Mouse (Mus musculus) macrophage (primary cell): Measurements from ENCODE around the gene Plekha1. TPM values are rescaled to one million over a fixed set of nuclear protein-coding genes. Genes with fewer than 3 reads are reported as not detected.

ENCODE experiments used
- H3K27ac ChIP-seq: fragments of 350-480 bp; formaldehyde crosslinking; 2 replicates; pipeline ENCODE4 v1.9.0; 2021
- H3K36me3 ChIP-seq: fragments of 350-480 bp; formaldehyde crosslinking; 2 replicates; pipeline ENCODE4 v1.9.0; 2021; ENCODE audit errors: inconsistent target
- H3K4me3 ChIP-seq: fragments of 350-480 bp; formaldehyde crosslinking; 2 replicates; pipeline ENCODE4 v1.9.0; 2021; ENCODE audit errors: inconsistent target
- H3K79me2 ChIP-seq: fragments of 350-480 bp; formaldehyde crosslinking; 2 replicates; pipeline ENCODE4 v1.9.0; 2021; ENCODE audit errors: inconsistent target
- WGBS: methylation state at CpG from one replicate; pipeline ENCODE4 v1.1.7; 2026; ENCODE audit warnings: inconsistent platforms; ENCODE audit not compliant: missing documents; 5-methylcytosine and 5-hydroxymethylcytosine counted together
- polyA plus RNA-seq: library from polyadenylated mRNA; stranded (reverse); fragments of 250-400 nt; gene quantifications from 3 replicates; pipeline ENCODE4 v1.2.4, GENCODE M21; 2018; ENCODE audit warnings: inconsistent platforms

Plekha1 gene
- polyA plus RNA-seq, 1 experiment from 2014 or later = 40.6 TPM

- H3K36me3 ChIP-seq = no peaks in the 10 kb centered on the region
- H3K4me3 ChIP-seq = no peak overlapping the region
- H3K79me2 ChIP-seq = no peaks in the 10 kb centered on the region; the same call in 1 of the 2 replicates
- H3K27ac ChIP-seq = no peak overlapping the region
- 91% methylated on average over 2 of the region's 2 CpGs for WGBS
Observed at GRCm38 (mm10) chr7:130890871-130891270, 25.3 kb downstream of the Plekha1 start.

- 21% methylated on average over 6 of the region's 6 CpGs for WGBS
- H3K4me3 ChIP-seq = no peak overlapping the region
- peaks cover 7% of the 10 kb centered on the region; the same call in 1 of the 2 replicates for H3K36me3 ChIP-seq
- H3K79me2 ChIP-seq = no peaks in the 10 kb centered on the region; the same call in 1 of the 2 replicates
- peak overlapping the region; percentile 84 for H3K27ac ChIP-seq
Observed at GRCm38 (mm10) chr7:130892973-130893372, 27.4 kb downstream of the Plekha1 start.

GRCm38 (mm10) chr7:130894931-130895617 lies 29.5 kb downstream of the Plekha1 start:
- Histone ChIP-seq H3K36me3 (peaks cover 7% of the 10 kb centered on the region; the same call in 1 of the 2 replicates), H3K27ac (no peak overlapping the region), H3K79me2 (no peaks in the 10 kb centered on the region; the same call in 1 of the 2 replicates), H3K4me3 (no peak overlapping the region)
- 90% methylated on average over 9 of the region's 9 CpGs for whole genome bisulfite sequencing

GRCm38 (mm10) chr7:130895618-130895945 lies 30.0 kb downstream of the Plekha1 start:
- H3K4me3 ChIP-seq = no peak overlapping the region

GRCm38 (mm10) chr7:130896064-130896463 lies 30.5 kb downstream of the Plekha1 start:
- Histone ChIP-seq H3K79me2 (no peaks in the 10 kb centered on the region; the same call in 1 of the 2 replicates), H3K27ac (no peak overlapping the region), H3K36me3 (peaks cover 7% of the 10 kb centered on the region; the same call in 1 of the 2 replicates), H3K4me3 (no peak overlapping the region)
- WGBS = 89% methylated on average over 3 of the region's 3 CpGs

More at GRCm38 (mm10) chr7:130895618-130895945, 30.0 kb downstream of the Plekha1 start:
- 92% methylated on average over 2 of the region's 2 CpGs for WGBS
- Histone ChIP-seq H3K36me3 (peaks cover 7% of the 10 kb centered on the region; the same call in 1 of the 2 replicates), H3K27ac (no peak overlapping the region), H3K79me2 (no peaks in the 10 kb centered on the region; the same call in 1 of the 2 replicates)

- Histone ChIP-seq H3K36me3 (peaks cover 7% of the 10 kb centered on the region; the same call in 1 of the 2 replicates), H3K79me2 (peaks cover 11% of the 10 kb centered on the region; the same call in 1 of the 2 replicates), H3K4me3 (no peak overlapping the region), H3K27ac (no peak overlapping the region)
- 97% methylated on average over 10 of the region's 10 CpGs for WGBS
Observed at GRCm38 (mm10) chr7:130897201-130897600, 31.6 kb downstream of the Plekha1 start.

GRCm38 (mm10) chr7:130898373-130898772 lies 32.8 kb downstream of the Plekha1 start:
- Histone ChIP-seq H3K79me2 (peaks cover 11% of the 10 kb centered on the region; the same call in 1 of the 2 replicates), H3K36me3 (peaks cover 7% of the 10 kb centered on the region; the same call in 1 of the 2 replicates), H3K4me3 (no peak overlapping the region), H3K27ac (no peak overlapping the region)
- WGBS = 95% methylated on average over 4 of the region's 4 CpGs

GRCm38 (mm10) chr7:130900233-130900848 lies 34.8 kb downstream of the Plekha1 start:
- Histone ChIP-seq H3K4me3 (no peak overlapping the region; the same call in 1 of the 2 replicates), H3K27ac (peak overlapping the region; percentile 85), H3K36me3 (peaks cover 17% of the 10 kb centered on the region; the same call in 1 of the 2 replicates), H3K79me2 (peaks cover 11% of the 10 kb centered on the region; the same call in 1 of the 2 replicates)
- 25% methylated on average over 5 of the region's 5 CpGs for WGBS

- peaks cover 11% of the 10 kb centered on the region; the same call in 1 of the 2 replicates for H3K79me2 ChIP-seq
- WGBS = 75% methylated on average over 1 of the region's 1 CpGs
- peaks cover 20% of the 10 kb centered on the region for H3K36me3 ChIP-seq
- H3K27ac ChIP-seq = peak overlapping the region; percentile 84
- H3K4me3 ChIP-seq = no peak overlapping the region
Observed at GRCm38 (mm10) chr7:130902929-130903328, 37.4 kb downstream of the Plekha1 start.

- WGBS = 13% methylated on average over 16 of the region's 16 CpGs
- peaks cover 26% of the 10 kb centered on the region for H3K36me3 ChIP-seq
- H3K79me2 ChIP-seq = peaks cover 11% of the 10 kb centered on the region; the same call in 1 of the 2 replicates
- peak overlapping the region; percentile 84 for H3K27ac ChIP-seq
- H3K4me3 ChIP-seq = peak overlapping the region; percentile 10; the same call in 1 of the 2 replicates
Observed at GRCm38 (mm10) chr7:130903505-130904074, 38.0 kb downstream of the Plekha1 start.

- H3K27ac ChIP-seq = no peak overlapping the region
- no peak overlapping the region for H3K4me3 ChIP-seq
- peaks cover 30% of the 10 kb centered on the region for H3K36me3 ChIP-seq
- peaks cover 11% of the 10 kb centered on the region; the same call in 1 of the 2 replicates for H3K79me2 ChIP-seq
- WGBS = 98% methylated on average over 13 of the region's 13 CpGs
Observed at GRCm38 (mm10) chr7:130904571-130905365, 39.2 kb downstream of the Plekha1 start.

GRCm38 (mm10) chr7:130910841-130911240 lies 45.3 kb downstream of the Plekha1 start:
- no peak overlapping the region for H3K27ac ChIP-seq
- H3K79me2 ChIP-seq = no peaks in the 10 kb centered on the region
- no peak overlapping the region for H3K4me3 ChIP-seq
- WGBS = 97% methylated on average over 14 of the region's 14 CpGs
- H3K36me3 ChIP-seq = peaks cover 43% of the 10 kb centered on the region

- Histone ChIP-seq H3K4me3 (no peak overlapping the region), H3K79me2 (no peaks in the 10 kb centered on the region), H3K27ac (no peak overlapping the region), H3K36me3 (peaks cover 25% of the 10 kb centered on the region)
- 27% methylated on average over 5 of the region's 5 CpGs for WGBS
Observed at GRCm38 (mm10) chr7:130914693-130915363, 49.3 kb downstream of the Plekha1 start.
